Mouse (Mus musculus) c-Kit-positive CD71-positive TER-119-positive erythroid progenitor cells, embryonic 14.5 days (primary cell): ENCODE data around the gene Sik3.

Experiments
- DNase-seq: peaks from one replicate; pipeline ENCODE4 v3.0.0-alpha.2; 2013; ENCODE audit warnings: low spot score

Gene Sik3

GRCm38 (mm10) chr9:46191234-46191633, 178.6 kb downstream of the Sik3 start:
- no peak for DNase-seq

GRCm38 (mm10) chr9:46191644-46192043, 179.0 kb downstream of the Sik3 start:
- DNase-seq = no peak

- no peak for DNase-seq
These were observed 180.0 kb downstream of the Sik3 start for GRCm38 (mm10) chr9:46192642-46193041.

GRCm38 (mm10) chr9:46194809-46195208, 182.2 kb downstream of the Sik3 start:
- no peak for DNase-seq

GRCm38 (mm10) chr9:46196699-46197169, 184.1 kb downstream of the Sik3 start:
- DNase-seq = no peak

DNA sequence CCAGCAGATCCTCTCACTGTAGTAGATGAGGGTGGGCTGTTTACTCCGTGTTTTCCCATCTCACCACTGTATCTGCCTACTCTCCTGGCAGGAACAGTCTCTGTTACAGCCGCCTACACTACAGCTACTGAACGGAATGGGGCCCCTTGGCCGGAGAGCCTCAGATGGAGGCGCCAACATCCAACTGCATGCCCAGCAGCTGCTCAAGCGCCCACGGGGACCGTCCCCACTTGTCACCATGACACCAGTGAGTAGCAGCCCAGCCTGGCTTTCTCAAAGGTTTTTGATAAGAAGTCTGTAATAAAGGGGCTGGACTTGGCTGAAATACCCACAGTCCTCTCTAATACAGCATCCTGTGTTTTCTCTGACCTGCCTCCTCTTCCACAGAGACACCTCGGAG, 185.8 kb downstream of the Sik3 start:
- no peak for DNase-seq

- DNase-seq = no peak
These were observed 186.3 kb downstream of the Sik3 start for GRCm38 (mm10) chr9:46198936-46199335.

DNA sequence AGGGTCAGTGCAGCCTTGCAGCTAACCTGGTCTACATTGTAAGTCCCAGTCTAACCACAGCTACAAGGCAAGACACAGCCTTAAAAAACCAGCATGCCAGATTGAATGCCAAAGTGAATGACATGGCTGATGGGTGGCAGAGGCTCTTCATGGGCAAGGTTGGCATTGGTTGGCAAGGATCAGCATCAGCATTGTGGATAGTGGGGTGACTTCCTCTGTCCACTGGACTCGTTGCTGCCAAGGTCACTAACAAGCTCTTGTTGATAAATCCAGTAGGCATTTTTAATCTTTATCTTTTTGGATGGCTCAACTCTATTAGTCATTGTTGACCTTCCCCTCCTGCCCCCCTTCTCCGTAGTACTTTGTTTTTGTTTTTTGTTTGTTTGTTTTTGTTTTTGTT, 187.0 kb downstream of the Sik3 start:
- no peak for DNase-seq

- no peak for DNase-seq
These were observed 194.3 kb downstream of the Sik3 start for GRCm38 (mm10) chr9:46206834-46207500.

GRCm38 (mm10) chr9:46207501-46207869, 194.9 kb downstream of the Sik3 start:
- DNase-seq = no peak

- no peak for DNase-seq
These were observed 195.9 kb downstream of the Sik3 start for GRCm38 (mm10) chr9:46208401-46208974.

DNA sequence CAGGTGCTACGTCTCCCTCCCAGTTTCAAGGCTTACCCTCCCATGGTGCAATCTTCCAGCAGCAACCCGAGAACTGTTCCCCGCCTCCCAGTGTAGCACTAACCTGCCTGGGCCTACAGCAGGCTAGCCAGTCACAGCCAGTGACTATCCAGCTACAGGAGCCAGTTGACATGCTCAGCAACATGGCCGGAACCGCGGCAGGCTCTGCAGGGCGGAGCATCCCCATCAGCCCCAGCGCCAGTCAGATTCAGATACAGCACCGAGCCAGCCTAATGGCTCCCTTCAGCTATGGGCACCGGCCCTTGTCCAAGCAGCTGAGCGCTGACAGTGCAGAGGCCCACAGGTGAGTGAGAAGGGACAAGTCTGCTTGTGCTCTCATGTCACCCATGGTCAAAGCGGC, 197.9 kb downstream of the Sik3 start:
- DNase-seq = no peak

DNA sequence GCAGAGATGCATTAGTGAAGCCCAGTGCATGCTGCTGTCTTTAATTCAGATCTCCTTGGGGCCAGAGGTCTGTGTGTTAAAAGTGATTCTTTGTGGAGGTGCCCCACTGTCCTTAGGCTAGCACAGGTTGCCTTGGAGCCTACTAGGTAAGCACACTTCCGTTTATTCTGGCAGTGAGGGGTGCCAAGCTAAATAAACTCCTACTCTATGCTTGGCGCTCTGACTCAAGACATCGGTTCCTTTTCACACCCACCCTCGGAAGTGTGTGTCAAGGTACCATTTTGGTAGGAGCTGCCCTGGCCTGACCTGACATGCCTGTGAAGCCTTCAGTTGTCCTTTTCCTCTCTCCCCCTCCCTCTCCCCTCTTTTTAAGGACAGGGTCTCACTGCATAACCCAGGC, 201.7 kb downstream of the Sik3 start:
- DNase-seq = no peak

DNA sequence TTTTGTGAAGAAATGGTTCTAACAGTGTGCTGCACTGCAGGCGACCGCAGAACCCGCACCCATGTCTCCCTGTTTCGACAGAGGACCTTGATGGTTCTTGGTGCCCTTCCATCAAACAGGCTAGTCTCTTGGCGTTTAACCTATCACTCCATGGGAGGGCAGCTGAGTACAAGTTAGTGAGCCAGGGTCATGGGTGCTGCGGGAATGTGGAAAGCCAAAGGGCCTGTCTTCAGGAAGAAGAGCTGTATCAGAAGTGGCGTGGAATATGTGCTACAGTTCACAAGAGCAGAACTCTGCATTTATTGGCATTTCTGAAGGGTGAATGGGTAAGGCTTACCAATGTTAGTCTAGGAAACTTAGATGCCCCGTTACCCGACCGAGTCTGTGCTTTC, 202.3 kb downstream of the Sik3 start:
- no peak for DNase-seq

- DNase-seq = peak; percentile 26
These were observed 203.0 kb downstream of the Sik3 start for GRCm38 (mm10) chr9:46215338-46216322.

DNA sequence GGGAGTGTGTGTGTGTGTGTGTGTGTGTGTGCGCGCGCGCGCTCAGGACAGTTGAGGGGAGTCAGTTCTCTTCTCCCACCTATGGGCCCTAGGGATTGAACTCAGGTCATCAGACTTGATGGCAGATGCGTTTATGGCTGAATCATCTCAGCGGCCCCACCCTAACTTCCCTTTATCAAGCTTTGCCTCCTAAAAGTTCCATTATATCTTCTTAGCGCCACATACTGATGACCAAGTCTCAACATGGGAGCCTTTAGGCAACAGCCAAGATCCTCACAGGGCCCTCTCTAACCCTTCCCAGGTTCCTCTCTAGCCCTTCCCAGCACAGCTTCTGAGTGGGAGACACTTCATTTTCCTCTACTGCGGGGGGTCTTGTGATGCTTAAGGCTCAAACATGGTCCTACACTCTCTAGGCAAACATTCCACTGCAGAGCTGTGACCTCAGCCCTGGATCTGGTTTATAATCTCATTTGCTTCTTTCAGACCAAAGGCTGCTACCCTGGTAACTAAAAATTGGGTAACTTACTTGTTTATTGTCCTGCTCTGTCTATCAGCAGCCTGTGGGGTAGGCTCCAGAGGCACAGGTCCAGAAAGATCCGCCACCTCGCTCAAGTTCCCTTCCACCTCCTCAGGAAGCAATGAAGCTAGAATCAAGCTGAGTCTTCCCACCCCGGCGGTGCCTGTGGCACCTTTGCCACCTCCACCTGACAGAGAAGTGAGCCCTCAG, 204.3 kb downstream of the Sik3 start:
- no peak for DNase-seq

GRCm38 (mm10) chr9:46218176-46218575, 205.6 kb downstream of the Sik3 start:
- no peak for DNase-seq

GRCm38 (mm10) chr9:46223090-46223489, 210.5 kb downstream of the Sik3 start:
- no peak for DNase-seq

GRCm38 (mm10) chr9:46224101-46224500, 211.5 kb downstream of the Sik3 start:
- DNase-seq = no peak

DNA sequence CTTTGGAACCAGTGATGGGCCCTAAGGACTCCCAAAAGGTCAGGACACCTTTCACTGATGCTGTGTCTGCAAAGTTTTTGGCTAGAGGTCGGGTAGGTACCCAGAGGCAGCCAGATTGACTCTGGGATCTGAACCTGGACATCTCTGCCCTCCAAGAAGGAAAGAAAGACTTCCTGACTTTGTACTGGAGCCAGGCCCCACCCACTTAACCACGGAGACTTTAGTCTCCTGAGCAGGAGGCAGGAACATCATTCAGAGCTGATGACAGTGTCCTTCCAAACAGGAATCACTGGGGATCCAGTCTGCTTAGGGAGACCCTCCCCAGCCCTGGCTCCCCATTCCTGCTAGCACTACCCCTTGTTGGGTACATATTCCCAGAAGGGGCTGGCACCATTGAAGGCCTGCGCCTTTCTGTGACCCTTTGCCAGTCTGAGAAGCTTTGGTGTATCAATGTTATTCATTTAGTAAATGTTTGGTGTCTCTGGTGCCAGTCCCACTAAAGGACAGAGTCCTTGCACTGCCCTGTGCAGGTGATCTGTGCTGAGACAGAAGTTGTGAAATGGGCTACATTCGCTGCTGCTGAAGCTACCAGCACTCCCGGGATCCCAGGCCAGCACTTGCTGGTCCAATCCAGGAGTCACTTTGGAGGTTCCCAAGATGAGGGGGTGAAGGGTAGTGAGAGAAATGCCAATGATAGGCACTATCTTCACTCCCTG, 212.5 kb downstream of the Sik3 start:
- DNase-seq = no peak

DNA sequence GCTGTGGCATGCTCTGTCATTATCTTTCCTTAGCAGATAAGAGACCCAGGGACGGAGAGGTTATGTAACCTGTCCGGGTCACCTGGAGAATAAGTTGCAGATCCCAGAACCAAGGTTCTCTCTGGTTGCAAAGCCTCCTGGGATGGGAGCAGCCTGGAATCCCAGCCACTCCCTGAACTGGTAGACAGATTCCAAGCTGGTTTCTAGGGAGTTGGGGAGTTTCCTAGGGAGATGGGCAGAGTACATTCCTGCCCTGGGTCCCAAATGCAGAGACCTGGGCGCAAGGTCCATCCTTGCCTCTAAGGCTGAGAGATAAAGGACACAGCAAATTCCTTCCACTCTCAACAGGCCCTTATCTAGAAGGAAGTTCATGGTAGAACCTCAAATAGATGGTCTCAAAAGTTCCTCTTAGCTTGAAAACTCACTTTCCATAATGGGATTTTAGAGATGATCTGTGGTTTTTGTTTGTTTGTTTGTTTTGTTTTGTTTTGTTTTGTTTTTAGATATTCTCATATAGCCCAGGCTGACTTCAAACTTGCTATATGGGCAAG, 214.5 kb downstream of the Sik3 start:
- no peak for DNase-seq
